In genomic region chr1:85842251-85842650, GRCm38 (mm10) we compare ENCODE assay signal across 12 mouse cellular contexts. TPM values are rescaled to one million over a fixed set of nuclear protein-coding genes. Genes with fewer than 3 reads are reported as not detected.
A peak's percentile ranks its signal among the peaks of the same experiment; 100 is the strongest.
DNase-seq lines count a peak whose midpoint lies in the region; ATAC-seq and TF ChIP-seq lines count a peak whose summit lies in the region.
"Had no signal": no experiment of that assay in that cellular context is flagged by ENCODE, and none has a peak within 500 bp of the region (broad histone marks: within the 10 kb centered on the region; RNA-seq: fewer than 3 reads in every experiment).

No protein-coding gene starts in this region.

- H3K4me3 ChIP-seq in heart, postnatal 0 days (ENCODE audit: low read depth, low read length): no peak overlapping the region
- H3K4me3 ChIP-seq in heart, embryonic 11.5 days (ENCODE audit: low read depth, low read length): no peak overlapping the region
- H3K4me3 ChIP-seq in midbrain, embryonic 14.5 days (replicated peaks; ENCODE audit: low read depth, low read length): no peak overlapping the region
- H3K4me3 ChIP-seq in midbrain, embryonic 10.5 days: no peak overlapping the region
- H3K4me3 ChIP-seq in stomach, postnatal 0 days (ENCODE audit: low read depth, low read length): no peak overlapping the region
- H3K4me3 ChIP-seq in heart, embryonic 10.5 days: no peak overlapping the region
- H3K4me3 ChIP-seq: neural tube, embryonic 13.5 days had no signal

- no peak overlapping the region for H3K27ac ChIP-seq in heart, postnatal 0 days (ENCODE audit: low read depth)
- H3K27ac ChIP-seq in heart, embryonic 11.5 days (ENCODE audit: low read depth, low read length): no peak overlapping the region
- H3K27ac ChIP-seq in midbrain, embryonic 14.5 days (replicated peaks; ENCODE audit: low read depth, low read length): no peak overlapping the region
- H3K27ac ChIP-seq in midbrain, embryonic 10.5 days (replicated peaks): no peak overlapping the region
- no peak overlapping the region for H3K27ac ChIP-seq in stomach, postnatal 0 days (replicated peaks)
- H3K27ac ChIP-seq in heart, embryonic 10.5 days: no peak overlapping the region
- H3K27ac ChIP-seq: neural tube, embryonic 13.5 days had no signal

- no peaks in the 10 kb centered on the region for H3K9me3 ChIP-seq in heart, postnatal 0 days (replicated peaks; ENCODE audit: control insufficient read depth, low read length)
- H3K9me3 ChIP-seq in heart, embryonic 11.5 days (replicated peaks; ENCODE audit: control insufficient read depth, low read length): no peaks in the 10 kb centered on the region
- no peaks in the 10 kb centered on the region for H3K9me3 ChIP-seq in midbrain, embryonic 14.5 days (ENCODE audit: control insufficient read depth, low read length)
- no peaks in the 10 kb centered on the region for H3K9me3 ChIP-seq in midbrain, embryonic 10.5 days (replicated peaks)
- H3K9me3 ChIP-seq in stomach, postnatal 0 days (ENCODE audit: control insufficient read depth, low read length): no peaks in the 10 kb centered on the region
- H3K9me3 ChIP-seq in heart, embryonic 10.5 days: no peaks in the 10 kb centered on the region
- H3K9me3 ChIP-seq: neural tube, embryonic 13.5 days had no signal

- no peaks in the 10 kb centered on the region for H3K27me3 ChIP-seq in heart, postnatal 0 days (ENCODE audit: control insufficient read depth, insufficient read depth, low read length)
- H3K27me3 ChIP-seq in heart, embryonic 11.5 days (ENCODE audit: control insufficient read depth, insufficient read depth, low read length): no peaks in the 10 kb centered on the region
- no peaks in the 10 kb centered on the region for H3K27me3 ChIP-seq in midbrain, embryonic 14.5 days (ENCODE audit: control insufficient read depth, insufficient read depth, low read length)
- no peaks in the 10 kb centered on the region for H3K27me3 ChIP-seq in midbrain, embryonic 10.5 days (ENCODE audit: low read depth, poor library complexity, severe bottlenecking)
- H3K27me3 ChIP-seq in stomach, postnatal 0 days (ENCODE audit: control insufficient read depth, insufficient read depth, low read length): no peaks in the 10 kb centered on the region
- H3K27me3 ChIP-seq in heart, embryonic 10.5 days (ENCODE audit: insufficient read depth, poor library complexity, severe bottlenecking): no peaks in the 10 kb centered on the region
- H3K27me3 ChIP-seq: neural tube, embryonic 13.5 days had no signal

- DNase-seq in heart, postnatal 0 days (ENCODE audit: low spot score): peak; percentile 26
- peak; percentile 75 for DNase-seq in midbrain, embryonic 14.5 days
- no peak for DNase-seq in midbrain, embryonic 10.5 days (ENCODE audit: low spot score)
- DNase-seq in brain, adult 2 months (ENCODE audit: low read depth, low spot score): peak; percentile 75
- DNase-seq in stomach, postnatal 0 days (ENCODE audit: low spot score): no peak
- DNase-seq in heart, embryonic 10.5 days (ENCODE audit: low spot score): no peak
- DNase-seq: cerebellum, postnatal 25 days; heart, postnatal 4 days; thymus, postnatal 14 days had no signal

- ATAC-seq in heart, postnatal 0 days (ENCODE audit: insufficient read depth, low read depth): no peak
- no peak for ATAC-seq in heart, embryonic 11.5 days (replicated peaks; ENCODE audit: insufficient number of reproducible peaks, low FRiP score, low TSS enrichment)
- no peak for ATAC-seq in midbrain, embryonic 14.5 days (ENCODE audit: low FRiP score, low TSS enrichment)
- no peak for ATAC-seq in stomach, postnatal 0 days (ENCODE audit: low FRiP score, low TSS enrichment)
- ATAC-seq in cerebellum, adult (ENCODE audit: insufficient number of reproducible peaks, low FRiP score, low TSS enrichment): no peak

- H3K36me3 ChIP-seq in heart, postnatal 0 days (replicated peaks; ENCODE audit: control insufficient read depth, insufficient read depth, low read length): peaks cover 27% of the 10 kb centered on the region
- peaks cover 4% of the 10 kb centered on the region; the same call in 1 of the 2 replicates for H3K36me3 ChIP-seq in heart, embryonic 11.5 days (ENCODE audit: control insufficient read depth, insufficient read depth, low read length)
- peaks cover 47% of the 10 kb centered on the region for H3K36me3 ChIP-seq in midbrain, embryonic 14.5 days (ENCODE audit: control insufficient read depth, insufficient read depth, low read length)
- H3K36me3 ChIP-seq in midbrain, embryonic 10.5 days: peaks cover 65% of the 10 kb centered on the region
- peaks cover 11% of the 10 kb centered on the region for H3K36me3 ChIP-seq in stomach, postnatal 0 days (ENCODE audit: control insufficient read depth, insufficient read depth, low read length)
- H3K36me3 ChIP-seq in heart, embryonic 10.5 days: peaks cover 30% of the 10 kb centered on the region

- peak; percentile 61 for TF ChIP-seq CTCF in heart, postnatal 0 days (IDR thresholded peaks at IDR 0.05; ENCODE audit: low read depth)
- peak; percentile 78 for TF ChIP-seq CTCF in stomach, postnatal 0 days (IDR thresholded peaks at IDR 0.05; ENCODE audit: low read depth)

- H3K4me2 ChIP-seq in heart, postnatal 0 days (ENCODE audit: low read depth, low read length): no peak overlapping the region
- H3K4me2 ChIP-seq in heart, embryonic 11.5 days: no peak overlapping the region
- no peak overlapping the region for H3K4me2 ChIP-seq in midbrain, embryonic 14.5 days (ENCODE audit: low read length)
- no peak overlapping the region for H3K4me2 ChIP-seq in stomach, postnatal 0 days (replicated peaks; ENCODE audit: low read depth)
- H3K4me2 ChIP-seq: neural tube, embryonic 13.5 days had no signal

- TF ChIP-seq EP300 in heart, postnatal 0 days (IDR thresholded peaks at IDR 0.05; ENCODE audit: low read depth): no peak
- TF ChIP-seq EP300 in stomach, postnatal 0 days (optimal IDR thresholded peaks at IDR 0.05): no peak

- peaks cover 5% of the 10 kb centered on the region; the same call in 1 of the 2 replicates for H3K4me1 ChIP-seq in heart, postnatal 0 days (ENCODE audit: control insufficient read depth, insufficient read depth)
- peaks cover 24% of the 10 kb centered on the region for H3K4me1 ChIP-seq in heart, embryonic 11.5 days (ENCODE audit: control insufficient read depth, insufficient read depth, low read length)
- H3K4me1 ChIP-seq in midbrain, embryonic 14.5 days (ENCODE audit: control insufficient read depth, insufficient read depth, low read length): no peaks in the 10 kb centered on the region
- H3K4me1 ChIP-seq in midbrain, embryonic 10.5 days: no peaks in the 10 kb centered on the region
- peaks cover 2% of the 10 kb centered on the region for H3K4me1 ChIP-seq in stomach, postnatal 0 days (replicated peaks; ENCODE audit: control insufficient read depth, insufficient read depth)
- peaks cover 23% of the 10 kb centered on the region for H3K4me1 ChIP-seq in heart, embryonic 10.5 days
- H3K4me1 ChIP-seq: neural tube, embryonic 13.5 days had no signal

- H3K9ac ChIP-seq in heart, postnatal 0 days (replicated peaks; ENCODE audit: low read depth, low read length): no peak overlapping the region
- no peak overlapping the region for H3K9ac ChIP-seq in heart, embryonic 11.5 days (ENCODE audit: low read depth, low read length)
- H3K9ac ChIP-seq in midbrain, embryonic 14.5 days (replicated peaks; ENCODE audit: low read length): no peak overlapping the region
- no peak overlapping the region for H3K9ac ChIP-seq in stomach, postnatal 0 days (ENCODE audit: low read length)
- H3K9ac ChIP-seq: neural tube, embryonic 13.5 days had no signal

RNA-seq across cellular contexts. Expression of gene Cab39, which starts 49.0 kb away (rescaled TPM):
- 102 and 138 TPM in 2 replicates for total RNA-seq in heart, postnatal 0 days (2014; rRNA removed; ENCODE audit: low replicate concordance)
- 20.0 and 21.3 TPM in 2 replicates for polyA plus RNA-seq in heart, postnatal 0 days (2015; fragmentation: Nextera tagmentation; extraction: Ambion mirVana)
- 32.8 and 35.7 TPM in 2 replicates for polyA plus RNA-seq in heart, embryonic 11.5 days (2014; fragmentation: Nextera tagmentation; extraction: Ambion mirVana)
- polyA plus RNA-seq in midbrain, embryonic 14.5 days (2014; fragmentation: Nextera tagmentation; extraction: Ambion mirVana): 74.8 and 94.5 TPM in 2 replicates
- 35.5 and 40.6 TPM in 2 replicates for polyA plus RNA-seq in midbrain, embryonic 10.5 days (2016; fragmentation: Nextera tagmentation; extraction: Ambion mirVana)
- polyA plus RNA-seq in stomach, postnatal 0 days (2015; fragmentation: Nextera tagmentation; extraction: Ambion mirVana): 29.0 and 33.3 TPM in 2 replicates
- 24.2 and 31.6 TPM in 2 replicates for polyA plus RNA-seq in heart, embryonic 10.5 days (2016; fragmentation: Nextera tagmentation; extraction: Ambion mirVana)

RNA-seq across cellular contexts. Expression of gene Itm2c, which starts 51.8 kb away (rescaled TPM):
- total RNA-seq in heart, postnatal 0 days (2014; rRNA removed; ENCODE audit: low replicate concordance): 180 and 255 TPM in 2 replicates
- polyA plus RNA-seq in heart, postnatal 0 days (2015; fragmentation: Nextera tagmentation; extraction: Ambion mirVana): 144 and 146 TPM in 2 replicates
- 146 and 150 TPM in 2 replicates for polyA plus RNA-seq in heart, embryonic 11.5 days (2014; fragmentation: Nextera tagmentation; extraction: Ambion mirVana)
- 136 and 176 TPM in 2 replicates for polyA plus RNA-seq in midbrain, embryonic 14.5 days (2014; fragmentation: Nextera tagmentation; extraction: Ambion mirVana)
- 121 and 137 TPM in 2 replicates for polyA plus RNA-seq in midbrain, embryonic 10.5 days (2016; fragmentation: Nextera tagmentation; extraction: Ambion mirVana)
- 134 and 147 TPM in 2 replicates for polyA plus RNA-seq in stomach, postnatal 0 days (2015; fragmentation: Nextera tagmentation; extraction: Ambion mirVana)
- 193 and 231 TPM in 2 replicates for polyA plus RNA-seq in heart, embryonic 10.5 days (2016; fragmentation: Nextera tagmentation; extraction: Ambion mirVana)

Comparison
In these comparisons a context has a peak if more than half of its experiments do, and no peak if none do; other contexts are left out.
1. DNase-seq: peak in heart, postnatal 0 days (single experiment), midbrain, embryonic 14.5 days (single experiment) and brain, adult 2 months (single experiment); none in midbrain, embryonic 10.5 days (single experiment), stomach, postnatal 0 days (single experiment) and heart, embryonic 10.5 days (single experiment).